Mouse (Mus musculus) embryonic facial prominence, embryonic 10.5 days (tissue): ENCODE measurements at regions not wholly inside any gene's neighbourhood (a gene's known extent, or its start where the extent isn't known, plus 50 kb on each side); places are given as distances from the start of the nearest gene placed in this dataset.

ENCODE experiments used
- DNase-seq: peaks from one replicate; pipeline ENCODE4 v3.0.0-alpha.2; 2017; ENCODE audit warnings: low spot score
- H3K27ac ChIP-seq: fragments of 300-500 bp; sonication (generic); replicated peaks from 2 replicates; pipeline ENCODE4 v1.5.1; 2016; ENCODE audit warnings: mild to moderate bottlenecking
- H3K27me3 ChIP-seq: fragments of 300-500 bp; sonication (generic); replicated peaks from 2 replicates; pipeline ENCODE4 v1.6.1; 2016; ENCODE audit warnings: low read depth, mild to moderate bottlenecking; ENCODE audit not compliant: poor library complexity, severe bottlenecking
- H3K36me3 ChIP-seq: fragments of 300-500 bp; sonication (generic); replicated peaks from 2 replicates; pipeline ENCODE4 v1.6.1; 2016; ENCODE audit warnings: mild to moderate bottlenecking, moderate library complexity
- H3K4me1 ChIP-seq: fragments of 300-500 bp; sonication (generic); 2 replicates; pipeline ENCODE4 v1.6.1; 2016
- H3K4me3 ChIP-seq: fragments of 300-500 bp; sonication (generic); 2 replicates; pipeline ENCODE4 v1.5.1; 2016; ENCODE audit warnings: mild to moderate bottlenecking, moderate library complexity
- H3K9me3 ChIP-seq: fragments of 300-500 bp; sonication (generic); 2 replicates; pipeline ENCODE4 v1.6.1; 2016; ENCODE audit warnings: mild to moderate bottlenecking
- WGBS: fragments of 180-500 bp; shearing (Covaris S2); methylation state at CpG from one replicate; pipeline ENCODE4 v1.1.7; 2016; 5-methylcytosine and 5-hydroxymethylcytosine counted together

DNA sequence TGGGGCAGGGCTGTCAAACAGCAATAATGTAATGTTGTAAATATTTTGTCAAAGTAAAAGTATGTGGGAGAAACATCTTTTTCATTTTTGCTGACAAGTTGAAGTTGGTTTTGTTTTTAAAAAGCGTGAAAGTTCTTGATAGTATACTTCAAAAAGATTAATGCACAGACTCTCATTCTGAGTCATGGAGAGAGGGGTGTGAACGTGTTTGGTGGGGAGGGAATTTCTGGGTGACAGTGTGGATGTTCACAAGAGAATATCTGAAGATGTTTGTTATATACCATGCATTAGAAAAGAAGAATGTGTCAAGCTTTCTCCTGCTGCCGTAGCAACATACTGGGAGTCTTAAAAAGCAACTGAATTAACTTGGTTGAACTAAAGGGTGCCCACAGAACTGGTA is 57.0 kb downstream of the Rps29 start:
- H3K36me3 ChIP-seq: no peaks in the 10 kb centered on the region
- H3K27ac ChIP-seq: no peak overlapping the region
- WGBS: 82% methylated on average over 3 of the region's 3 CpGs
- H3K27me3 ChIP-seq: no peaks in the 10 kb centered on the region
- no peaks in the 10 kb centered on the region for H3K9me3 ChIP-seq
- DNase-seq: no peak
- H3K4me3 ChIP-seq: no peak overlapping the region
- no peaks in the 10 kb centered on the region for H3K4me1 ChIP-seq

DNA sequence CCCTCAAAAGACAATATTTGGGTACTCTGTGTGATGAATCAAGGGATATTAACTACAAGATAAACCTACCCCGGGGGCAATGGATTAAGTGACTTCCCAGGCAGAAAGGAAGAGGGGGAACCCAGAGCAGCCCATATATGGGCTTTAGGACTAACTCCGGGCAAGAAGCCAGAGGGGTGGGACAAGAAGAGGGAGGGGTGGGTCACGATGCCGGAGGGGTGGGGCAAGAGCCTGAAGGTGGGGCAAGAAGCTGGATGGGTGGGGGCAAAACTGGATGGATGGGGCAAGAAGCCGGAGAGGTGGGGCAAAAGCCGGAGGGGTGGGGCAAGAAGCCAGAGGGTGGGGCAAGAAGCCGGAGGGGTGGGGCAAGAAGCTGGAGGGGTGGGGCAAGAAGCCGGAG is 64.1 kb downstream of the Rps29 start:
- 90% methylated on average over 8 of the region's 8 CpGs for WGBS
- Histone ChIP-seq H3K4me1 (no peaks in the 10 kb centered on the region), H3K9me3 (no peaks in the 10 kb centered on the region), H3K27me3 (no peaks in the 10 kb centered on the region), H3K4me3 (no peak overlapping the region), H3K36me3 (no peaks in the 10 kb centered on the region), H3K27ac (no peak overlapping the region)
- no peak for DNase-seq

DNA sequence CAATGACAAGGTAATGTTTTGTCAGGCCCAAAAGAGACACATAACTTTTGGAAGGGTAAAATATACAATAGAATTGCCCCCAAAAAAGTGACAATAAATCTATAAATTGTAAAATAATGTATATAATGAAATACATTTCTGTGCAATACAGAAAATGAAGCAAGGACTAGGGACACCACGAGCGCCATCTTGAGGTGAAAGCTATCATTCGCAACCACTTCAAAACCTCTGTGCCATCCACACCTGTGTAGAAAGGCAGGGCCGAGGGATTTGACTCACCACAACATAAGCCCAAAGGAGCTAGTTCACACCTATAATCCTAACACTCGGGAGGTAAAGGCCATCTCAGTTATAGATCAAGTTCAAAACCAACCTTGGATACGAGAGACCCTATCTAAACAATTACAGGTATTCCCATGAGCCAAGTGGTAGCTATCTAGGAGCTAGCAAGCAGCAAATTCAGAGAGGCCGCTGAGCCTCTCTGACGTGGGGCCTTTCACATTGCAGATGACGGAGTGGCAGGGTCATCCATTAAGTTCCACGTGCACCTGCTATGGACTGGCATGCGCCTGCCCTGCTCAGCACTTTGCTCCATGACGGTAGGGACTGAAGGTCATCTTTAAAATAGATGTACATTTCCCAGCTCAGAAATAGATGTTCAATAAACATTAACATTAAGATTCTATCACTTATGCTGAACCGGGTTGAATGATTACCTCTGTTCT is 65.8 kb downstream of the Rps29 start:
- DNase-seq: peak; percentile 14
- no peaks in the 10 kb centered on the region for H3K4me1 ChIP-seq
- WGBS: 65% methylated on average over 13 of the region's 13 CpGs
- H3K27ac ChIP-seq: no peak overlapping the region
- no peak overlapping the region for H3K4me3 ChIP-seq
- H3K36me3 ChIP-seq: no peaks in the 10 kb centered on the region
- H3K27me3 ChIP-seq: no peaks in the 10 kb centered on the region
- H3K9me3 ChIP-seq: no peaks in the 10 kb centered on the region

DNA sequence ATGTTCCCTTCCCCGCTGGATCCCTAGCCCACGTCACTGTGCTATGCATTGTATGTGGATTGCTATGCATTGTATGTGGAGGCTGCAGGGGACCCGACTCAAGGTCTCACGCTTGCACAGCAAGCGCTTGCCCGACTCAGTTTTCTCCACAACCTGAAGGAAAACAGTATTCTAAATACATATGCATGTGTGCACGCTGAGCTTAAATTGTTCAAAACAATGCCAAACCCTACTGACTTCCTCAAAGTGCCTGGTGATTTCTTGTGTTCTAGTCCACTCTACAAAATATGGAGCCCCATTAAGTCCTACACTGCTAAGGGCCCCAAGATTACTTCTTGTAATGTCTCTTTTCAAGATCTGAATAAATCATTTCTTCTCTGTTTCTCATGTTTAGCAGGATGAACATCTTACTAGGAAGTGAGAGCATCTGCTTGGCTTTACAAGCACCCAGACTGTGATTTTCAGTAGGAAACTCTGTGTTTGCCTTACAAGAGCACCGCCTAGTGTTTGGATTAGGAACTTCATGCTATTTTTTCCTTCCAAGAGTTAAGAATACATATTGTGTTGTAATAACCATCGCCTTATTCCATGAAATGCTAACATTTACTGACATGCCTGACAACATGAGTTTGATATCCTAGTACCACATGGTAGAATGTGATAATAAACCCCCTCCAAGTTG is 70.9 kb downstream of the Rps29 start:
- Histone ChIP-seq H3K4me1 (peaks cover 32% of the 10 kb centered on the region), H3K4me3 (no peak overlapping the region), H3K27me3 (no peaks in the 10 kb centered on the region), H3K36me3 (no peaks in the 10 kb centered on the region), H3K27ac (no peak overlapping the region), H3K9me3 (no peaks in the 10 kb centered on the region)
- 68% methylated on average over 9 of the region's 9 CpGs for WGBS
- no peak for DNase-seq

DNA sequence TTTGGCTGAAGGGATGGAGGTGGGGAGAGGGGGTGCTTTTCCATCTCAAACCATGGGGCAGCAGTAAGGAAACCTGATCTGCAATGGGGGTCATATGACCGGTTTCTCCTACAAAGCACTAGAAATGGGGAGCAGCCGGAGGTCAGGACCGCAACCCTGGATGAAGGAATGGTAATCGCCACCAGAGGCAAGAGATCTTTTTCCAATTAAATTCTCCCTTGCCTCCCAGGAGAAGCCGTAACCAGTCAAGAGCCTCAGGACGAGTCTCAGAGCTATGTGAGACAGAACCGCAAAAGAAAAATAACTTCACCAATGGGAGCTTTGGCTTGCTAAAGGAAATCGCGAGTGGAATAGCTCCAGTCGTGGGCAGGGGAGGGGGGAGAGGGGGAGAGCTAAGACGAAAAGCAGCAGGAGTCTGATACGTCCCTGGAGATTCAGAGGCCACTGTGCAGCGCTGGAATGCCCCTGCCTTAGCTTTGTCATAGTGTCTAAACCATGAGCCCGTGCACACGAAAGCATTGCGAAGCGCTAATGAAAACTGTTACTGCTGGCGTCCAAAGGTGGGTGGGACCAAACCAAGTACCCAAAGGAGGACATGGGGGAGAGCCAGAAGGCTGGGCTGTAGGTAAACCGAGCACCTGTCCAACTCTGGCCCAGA is 73.3 kb downstream of the Rps29 start:
- Histone ChIP-seq H3K9me3 (no peaks in the 10 kb centered on the region), H3K27me3 (no peaks in the 10 kb centered on the region), H3K27ac (peak overlapping the region; percentile 76), H3K36me3 (no peaks in the 10 kb centered on the region), H3K4me3 (peak overlapping the region; percentile 45), H3K4me1 (peaks cover 52% of the 10 kb centered on the region)
- WGBS: 22% methylated on average over 19 of the region's 19 CpGs
- DNase-seq: peak; percentile 67

DNA sequence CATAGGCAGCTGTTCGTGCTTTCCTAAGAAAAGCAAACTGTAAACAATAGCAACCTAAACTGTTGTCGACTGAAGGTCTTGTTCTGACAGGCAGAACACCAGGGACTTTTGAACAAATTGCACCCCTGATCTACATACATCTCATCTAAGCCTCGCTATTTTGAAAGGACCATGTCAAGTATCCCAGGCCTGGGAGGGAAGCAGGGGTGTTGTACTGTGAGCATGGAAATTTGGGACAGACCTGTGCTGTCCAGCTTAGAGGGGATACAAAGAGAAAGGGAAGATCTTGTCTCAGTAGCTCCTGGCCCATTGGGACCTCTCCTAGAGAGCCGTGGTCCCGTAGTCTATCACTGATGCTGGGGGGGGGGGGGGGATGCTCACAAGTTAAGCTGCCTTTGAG is 74.3 kb downstream of the Rps29 start:
- WGBS: 66% methylated on average over 5 of the region's 5 CpGs
- Histone ChIP-seq H3K36me3 (no peaks in the 10 kb centered on the region), H3K4me3 (no peak overlapping the region), H3K27me3 (no peaks in the 10 kb centered on the region), H3K27ac (peak overlapping the region; percentile 76), H3K4me1 (peaks cover 52% of the 10 kb centered on the region), H3K9me3 (no peaks in the 10 kb centered on the region)
- peak; percentile 15 for DNase-seq

DNA sequence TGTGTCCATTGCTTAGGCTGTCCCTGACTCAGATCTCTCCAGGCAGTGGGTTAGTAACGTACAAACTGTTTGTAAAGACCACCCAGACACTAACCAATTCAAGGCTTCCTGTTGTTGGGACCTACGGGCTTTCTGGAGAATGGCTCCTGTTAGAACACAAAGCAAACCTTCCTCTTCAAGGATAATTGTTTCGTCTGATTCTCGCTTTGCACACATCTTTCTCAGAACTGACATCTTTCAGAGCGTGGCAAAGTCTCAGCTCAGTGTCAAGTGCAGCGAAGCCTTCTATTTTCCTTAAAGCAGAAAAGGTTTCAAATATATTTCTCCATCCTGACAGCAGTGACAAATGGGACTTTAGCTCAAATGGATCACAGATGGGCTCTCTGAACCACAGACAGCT is 76.9 kb downstream of the Rps29 start:
- H3K27ac ChIP-seq: peak overlapping the region; percentile 65; the same call in 1 of the 2 replicates
- DNase-seq: no peak
- H3K27me3 ChIP-seq: no peaks in the 10 kb centered on the region
- no peaks in the 10 kb centered on the region for H3K36me3 ChIP-seq
- no peaks in the 10 kb centered on the region for H3K9me3 ChIP-seq
- 23% methylated on average over 6 of the region's 6 CpGs for WGBS
- peaks cover 52% of the 10 kb centered on the region for H3K4me1 ChIP-seq
- no peak overlapping the region; the same call in 1 of the 2 replicates for H3K4me3 ChIP-seq

DNA sequence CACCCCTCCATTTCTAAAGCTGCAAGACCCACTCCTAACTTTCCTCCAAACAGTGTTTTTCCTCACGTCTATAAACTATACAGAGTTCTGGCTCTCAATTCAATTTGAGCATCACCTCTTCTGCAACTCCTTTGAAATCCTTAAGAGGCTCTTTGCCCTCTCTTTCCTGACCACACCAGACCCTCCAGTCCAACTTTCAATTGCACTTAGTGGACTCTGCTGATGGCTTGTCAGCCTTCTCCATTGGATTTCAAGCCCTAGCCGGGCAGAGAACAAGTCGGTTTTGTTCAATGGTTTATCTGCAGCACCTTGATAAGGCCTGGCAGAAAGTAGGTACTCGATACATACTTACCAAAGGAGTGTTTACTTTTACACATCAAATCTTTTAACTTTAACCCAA is 119.4 kb downstream of the Rps29 start:
- no peaks in the 10 kb centered on the region for H3K4me1 ChIP-seq
- DNase-seq: no peak
- no peak overlapping the region for H3K4me3 ChIP-seq
- H3K36me3 ChIP-seq: no peaks in the 10 kb centered on the region
- WGBS: 82% methylated on average over 4 of the region's 4 CpGs
- no peaks in the 10 kb centered on the region for H3K9me3 ChIP-seq
- H3K27me3 ChIP-seq: no peaks in the 10 kb centered on the region
- H3K27ac ChIP-seq: no peak overlapping the region

DNA sequence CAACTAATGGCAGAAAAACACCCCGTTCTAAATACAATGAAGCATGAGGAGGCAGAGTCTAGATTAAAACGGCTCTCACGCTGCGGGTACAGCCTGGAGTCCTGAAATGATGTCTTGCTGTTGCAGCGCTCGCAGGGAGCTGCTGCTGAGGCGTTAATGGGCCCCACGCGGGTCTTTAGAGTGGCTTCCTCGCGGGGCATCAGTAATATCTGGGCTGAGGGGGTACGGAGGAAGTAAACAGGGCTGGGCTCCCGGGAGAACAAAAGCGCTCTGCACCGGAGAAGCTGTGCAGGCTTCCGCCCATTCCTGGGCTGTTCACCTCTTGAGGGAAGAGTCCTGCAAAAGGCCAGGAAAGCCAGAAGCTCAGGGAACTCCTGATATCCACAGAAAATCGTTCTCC is 135.4 kb downstream of the Rps29 start:
- no peaks in the 10 kb centered on the region for H3K9me3 ChIP-seq
- no peak overlapping the region for H3K4me3 ChIP-seq
- H3K4me1 ChIP-seq: no peaks in the 10 kb centered on the region
- no peak overlapping the region for H3K27ac ChIP-seq
- DNase-seq: peak; percentile 9
- WGBS: 66% methylated on average over 17 of the region's 17 CpGs
- H3K27me3 ChIP-seq: no peaks in the 10 kb centered on the region
- H3K36me3 ChIP-seq: no peaks in the 10 kb centered on the region

DNA sequence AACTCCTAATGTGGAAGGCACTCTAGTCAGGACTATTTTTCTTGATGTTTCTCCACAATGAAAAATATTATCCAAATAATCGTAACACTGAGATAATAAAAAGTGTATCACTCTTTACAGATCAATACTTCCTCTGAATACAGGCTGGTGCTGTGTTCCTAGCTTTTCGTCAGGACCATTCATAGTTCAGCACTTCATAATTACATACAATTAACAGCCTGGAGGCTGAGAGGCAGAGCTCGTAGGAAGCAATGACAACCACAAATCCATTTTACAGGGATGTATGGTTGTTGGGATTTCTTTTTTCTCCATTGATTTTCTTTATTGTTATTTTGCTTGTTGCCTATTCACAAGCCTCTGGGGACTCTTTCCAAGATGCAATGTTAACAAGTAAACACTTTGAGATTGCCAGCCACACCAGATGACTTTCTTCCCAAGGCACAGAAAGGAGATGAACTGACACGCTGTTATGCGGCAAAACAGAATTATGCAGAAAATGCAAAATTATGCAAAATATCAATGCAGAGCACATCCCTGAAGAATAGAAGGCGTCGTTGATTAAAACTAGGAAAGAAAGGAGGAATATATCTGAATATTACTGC is 142.2 kb downstream of the Rps29 start:
- Histone ChIP-seq H3K27me3 (no peaks in the 10 kb centered on the region), H3K4me3 (no peak overlapping the region), H3K36me3 (no peaks in the 10 kb centered on the region), H3K27ac (no peak overlapping the region), H3K4me1 (no peaks in the 10 kb centered on the region), H3K9me3 (peaks cover 8% of the 10 kb centered on the region)
- no peak for DNase-seq
- 89% methylated on average over 7 of the region's 7 CpGs for WGBS

DNA sequence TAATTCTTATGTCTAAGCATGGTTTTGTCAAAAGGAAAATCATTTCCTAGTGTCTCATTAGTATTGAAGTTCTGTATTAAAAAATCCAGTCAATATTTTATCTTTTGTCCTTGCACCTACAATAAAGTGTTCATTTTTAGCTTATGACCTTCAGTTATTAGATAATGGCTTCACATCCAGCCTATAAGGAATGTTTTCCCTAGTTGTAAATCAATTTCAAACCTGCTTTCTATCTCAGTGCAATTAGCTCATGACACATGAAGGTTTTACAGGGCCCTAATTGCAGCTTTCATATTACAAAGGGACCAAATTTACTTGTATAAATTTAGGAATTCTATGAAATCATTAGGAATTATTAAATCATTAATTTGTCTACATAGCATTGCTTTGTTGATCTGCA is 153.8 kb downstream of the Rps29 start:
- Histone ChIP-seq H3K27ac (no peak overlapping the region), H3K4me3 (no peak overlapping the region), H3K4me1 (no peaks in the 10 kb centered on the region), H3K27me3 (no peaks in the 10 kb centered on the region), H3K36me3 (no peaks in the 10 kb centered on the region), H3K9me3 (no peaks in the 10 kb centered on the region)
- DNase-seq: no peak

DNA sequence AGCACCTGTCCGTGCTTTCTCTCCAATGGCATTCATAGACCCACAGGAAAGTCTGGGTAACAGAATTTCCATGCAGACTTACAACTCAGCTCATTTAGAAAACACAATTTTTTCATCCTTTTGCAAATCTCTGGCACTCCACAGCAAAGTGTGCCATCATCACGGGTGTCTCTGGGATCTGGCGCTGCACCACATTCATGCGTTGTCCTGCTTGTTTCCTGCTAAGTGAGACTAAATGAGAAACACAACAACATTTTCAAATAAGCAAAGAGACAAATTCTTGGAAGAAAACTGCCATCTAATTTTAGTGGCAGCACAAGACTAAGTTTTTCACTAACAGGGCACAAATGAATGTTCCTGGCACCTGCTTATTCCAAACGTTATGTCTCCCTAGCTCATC is 156.9 kb downstream of the Rps29 start:
- Histone ChIP-seq H3K4me3 (no peak overlapping the region), H3K27ac (no peak overlapping the region), H3K4me1 (no peaks in the 10 kb centered on the region), H3K36me3 (no peaks in the 10 kb centered on the region), H3K27me3 (no peaks in the 10 kb centered on the region), H3K9me3 (no peaks in the 10 kb centered on the region)
- no peak for DNase-seq
- 91% methylated on average over 5 of the region's 5 CpGs for WGBS

DNA sequence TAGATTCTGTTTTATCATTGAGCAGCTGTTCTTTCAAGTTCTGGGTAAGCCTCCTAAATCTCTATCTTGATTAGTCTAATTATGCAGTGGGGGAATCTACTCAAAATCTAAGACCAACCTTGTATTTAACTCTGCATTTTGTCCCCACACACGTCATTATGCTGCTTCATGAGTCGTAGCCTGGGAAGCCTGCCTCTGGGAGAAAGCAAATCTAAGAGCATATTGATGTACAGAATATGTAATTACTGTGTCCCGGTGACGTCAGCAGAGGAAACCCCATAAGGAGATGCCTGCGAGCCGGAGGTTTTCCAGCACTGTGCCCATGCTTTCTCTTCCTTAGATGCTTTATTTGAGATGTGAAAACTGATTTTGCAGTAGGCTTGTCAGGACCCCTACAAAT is 161.7 kb downstream of the Rps29 start:
- H3K27me3 ChIP-seq: no peaks in the 10 kb centered on the region
- no peaks in the 10 kb centered on the region for H3K36me3 ChIP-seq
- 84% methylated on average over 6 of the region's 6 CpGs for WGBS
- DNase-seq: no peak
- no peaks in the 10 kb centered on the region for H3K9me3 ChIP-seq
- H3K27ac ChIP-seq: no peak overlapping the region
- no peaks in the 10 kb centered on the region for H3K4me1 ChIP-seq
- no peak overlapping the region for H3K4me3 ChIP-seq
